Mouse (Mus musculus): ENCODE data around the gene Gm43951.

Gene Gm43951

GRCm38 (mm10) chr11:72206341-72207203 is at the start of gene Gm43951:
TSS of gene Gm43951 (minus strand) at chr11:72206840.
- DNase-seq: peak; percentile 54 to 62

- DNase-seq: no peak
These were observed 49.8 kb upstream of the Gm43951 start for GRCm38 (mm10) chr11:72256441-72256840.

GRCm38 (mm10) chr11:72255629-72256028 is 49.0 kb upstream of the Gm43951 start:
- DNase-seq: no peak

GRCm38 (mm10) chr11:72245196-72245753 is 38.6 kb upstream of the Gm43951 start:
- DNase-seq: no peak

- DNase-seq: no peak
These were observed 33.6 kb upstream of the Gm43951 start for GRCm38 (mm10) chr11:72240062-72240860.

GRCm38 (mm10) chr11:72234013-72234412 is 27.4 kb upstream of the Gm43951 start:
- DNase-seq: peak; percentile 66 to 74

- DNase-seq: no peak
These were observed 26.4 kb upstream of the Gm43951 start for GRCm38 (mm10) chr11:72232991-72233390.

GRCm38 (mm10) chr11:72232068-72232467 is 25.4 kb upstream of the Gm43951 start:
- no peak for DNase-seq

GRCm38 (mm10) chr11:72228513-72228912 is 21.9 kb upstream of the Gm43951 start:
- no peak for DNase-seq

- no peak for DNase-seq
These were observed 20.3 kb upstream of the Gm43951 start for GRCm38 (mm10) chr11:72226901-72227300.

- DNase-seq: peak; percentile 91 to 94
These were observed 19.6 kb upstream of the Gm43951 start for GRCm38 (mm10) chr11:72226020-72226791.

- DNase-seq: peak; percentile 92 to 95
These were observed 18.2 kb upstream of the Gm43951 start for GRCm38 (mm10) chr11:72224865-72225264.

GRCm38 (mm10) chr11:72223414-72223813 is 16.8 kb upstream of the Gm43951 start:
- DNase-seq: peak in 1 of 2 experiments; percentile 26

- peak; percentile 78 to 89 for DNase-seq
These were observed 14.6 kb upstream of the Gm43951 start for GRCm38 (mm10) chr11:72221278-72221677.

GRCm38 (mm10) chr11:72217116-72217515 is 10.5 kb upstream of the Gm43951 start:
- no peak for DNase-seq

- peak; percentile 91 to 93 for DNase-seq
These were observed 8.8 kb upstream of the Gm43951 start, which contains the start of gene Med31 for GRCm38 (mm10) chr11:72215410-72215797. TSS of gene Med31 (minus strand) at chr11:72215592.

GRCm38 (mm10) chr11:72214591-72215409 is 8.2 kb upstream of the Gm43951 start:
- DNase-seq: peak; percentile 95 to 97

- no peak for DNase-seq
These were observed 1.3 kb upstream of the Gm43951 start for GRCm38 (mm10) chr11:72207834-72208377.

- peak; percentile 85 to 90 for DNase-seq
These were observed 679 bp upstream of the Gm43951 start, which contains the start of the genes 4933427D14Rik and Txndc17 for GRCm38 (mm10) chr11:72207204-72207833. TSS of gene 4933427D14Rik (minus strand) at chr11:72207459. TSS of gene Txndc17 (plus strand) at chr11:72207547.

GRCm38 (mm10) chr11:72205256-72205655 is 1.4 kb downstream of the Gm43951 start:
- peak in 1 of 2 experiments; percentile 31 for DNase-seq

Measured in cerebellum, postnatal 14 days (tissue).